Mouse (Mus musculus) bone marrow, adult 2 months (tissue): ENCODE results near the gene Phospho2.

Experiments used
- CTCF ChIP-seq: fragments of 200-500 bp; IDR thresholded peaks from 2 replicates; pipeline ENCODE4 v1.5.1; 2011; ENCODE audit warnings: low read length, control low read depth; ENCODE audit not compliant: control insufficient read depth, insufficient read depth
- POLR2A ChIP-seq: fragments of 200-500 bp; IDR thresholded peaks from 2 replicates; pipeline ENCODE4 v1.6.1; 2011; ENCODE audit warnings: low read depth, mild to moderate bottlenecking, control low read depth, low read length, borderline replicate concordance; ENCODE audit not compliant: control insufficient read depth

DNA sequence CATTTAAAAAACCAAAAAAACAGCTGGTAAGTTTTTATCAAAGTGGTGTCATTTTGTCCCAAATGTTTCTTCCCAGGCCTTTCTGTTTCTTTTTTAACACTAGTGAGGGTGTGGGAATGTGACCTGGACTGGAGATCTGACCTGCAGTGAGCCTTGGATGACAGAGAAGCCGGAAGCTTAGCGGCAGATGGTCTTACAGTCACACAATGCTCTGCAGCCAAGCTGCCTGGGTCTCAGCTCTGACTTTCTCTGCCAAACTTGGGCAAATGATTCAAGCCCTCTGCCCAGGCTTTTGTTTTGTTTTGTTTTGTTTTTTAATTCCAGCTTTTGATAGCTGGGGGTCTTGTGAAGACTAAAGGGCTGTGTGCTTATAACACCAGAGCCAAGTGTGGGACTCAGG is 37.0 kb downstream of the Phospho2 start:
- TF ChIP-seq CTCF (no peak), POLR2A (no peak)
